Mouse (Mus musculus): Measurements from ENCODE around the gene Scaf11.

Scaf11 gene

GRCm38 (mm10) chr15:96396641-96397344, 63.9 kb downstream of the Scaf11 start:
- no peak for DNase-seq (ENCODE audit: low spot score in 2 of 2)

GRCm38 (mm10) chr15:96395071-96395470, 65.6 kb downstream of the Scaf11 start:
- DNase-seq (ENCODE audit: low spot score in 2 of 2) = no peak

GRCm38 (mm10) chr15:96392878-96393277, 67.8 kb downstream of the Scaf11 start:
- DNase-seq (ENCODE audit: low spot score in 2 of 2) = no peak

DNA sequence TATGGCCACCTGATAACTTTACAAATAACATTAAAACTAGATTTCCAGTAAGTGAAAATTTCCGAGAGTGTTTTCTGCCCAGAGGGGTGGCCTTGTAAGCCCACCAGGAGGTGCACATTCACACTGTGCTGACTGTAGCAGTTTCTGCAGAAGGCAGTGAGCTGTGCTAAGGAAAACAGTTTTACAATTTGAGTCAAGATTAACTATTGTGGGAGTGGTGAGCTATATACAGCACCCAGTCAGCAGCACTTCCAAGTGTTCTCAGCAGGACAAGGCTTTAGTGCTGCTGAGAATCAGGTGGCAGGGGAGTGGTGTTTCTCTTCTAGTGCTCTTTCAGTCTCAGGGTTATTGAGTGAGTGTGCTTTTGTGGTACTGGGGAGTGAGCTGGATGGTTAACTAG, 72.1 kb downstream of the Scaf11 start:
- DNase-seq (ENCODE audit: low spot score in 2 of 2) = no peak

DNA sequence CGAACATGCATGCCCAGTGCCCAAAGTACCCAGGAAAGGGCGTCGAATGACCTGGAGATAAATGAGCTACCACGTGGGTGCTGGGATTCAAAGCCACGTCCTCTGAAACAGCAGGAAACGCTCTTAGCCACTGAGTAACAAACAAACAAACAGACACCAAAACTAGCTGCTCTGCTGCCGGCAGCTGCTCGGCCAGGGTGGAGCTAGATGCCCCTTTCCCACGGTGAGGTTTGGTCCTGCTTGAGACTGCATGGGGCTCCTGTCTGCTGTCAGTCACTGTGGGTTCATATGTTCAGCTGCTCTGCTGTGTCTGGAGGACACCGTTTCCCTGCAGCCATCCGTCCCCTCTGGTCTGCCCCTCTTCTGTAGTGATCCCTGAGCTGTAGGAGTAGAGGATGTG, 78.4 kb downstream of the Scaf11 start:
- DNase-seq (ENCODE audit: low spot score in 2 of 2) = no peak

DNA sequence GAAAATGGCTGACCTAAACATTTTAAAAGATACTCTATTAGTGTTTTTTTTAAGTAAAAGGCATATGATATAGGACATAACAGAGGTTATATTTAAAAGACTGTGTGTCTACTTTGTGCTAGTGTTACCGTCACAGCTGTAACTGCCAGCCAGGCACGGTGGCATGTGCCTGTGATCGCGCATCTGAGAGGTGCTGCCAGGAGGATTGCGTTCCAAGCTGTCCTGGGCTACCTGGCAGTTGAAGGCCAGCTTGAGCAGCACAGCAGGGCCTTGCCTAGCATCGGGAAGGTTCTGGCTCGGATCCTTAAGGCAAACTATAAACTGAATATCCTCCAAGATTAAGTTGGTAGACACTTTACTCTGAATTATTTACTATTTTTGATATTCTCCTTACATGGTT, 82.9 kb downstream of the Scaf11 start:
- no peak for DNase-seq (ENCODE audit: low spot score in 2 of 2)

GRCm38 (mm10) chr15:96377263-96377662, 83.4 kb downstream of the Scaf11 start:
- DNase-seq (ENCODE audit: low spot score in 2 of 2) = peak in 1 of 2 experiments; percentile 18

GRCm38 (mm10) chr15:96376214-96376613, 84.4 kb downstream of the Scaf11 start:
- DNase-seq (ENCODE audit: low spot score in 2 of 2) = no peak

GRCm38 (mm10) chr15:96373161-96373560, 87.5 kb downstream of the Scaf11 start:
- DNase-seq (ENCODE audit: low spot score in 2 of 2) = no peak

GRCm38 (mm10) chr15:96372628-96373027, 88.0 kb downstream of the Scaf11 start:
- no peak for DNase-seq (ENCODE audit: low spot score in 2 of 2)

GRCm38 (mm10) chr15:96371311-96371710, 89.3 kb downstream of the Scaf11 start:
- no peak for DNase-seq (ENCODE audit: low spot score in 2 of 2)

DNA sequence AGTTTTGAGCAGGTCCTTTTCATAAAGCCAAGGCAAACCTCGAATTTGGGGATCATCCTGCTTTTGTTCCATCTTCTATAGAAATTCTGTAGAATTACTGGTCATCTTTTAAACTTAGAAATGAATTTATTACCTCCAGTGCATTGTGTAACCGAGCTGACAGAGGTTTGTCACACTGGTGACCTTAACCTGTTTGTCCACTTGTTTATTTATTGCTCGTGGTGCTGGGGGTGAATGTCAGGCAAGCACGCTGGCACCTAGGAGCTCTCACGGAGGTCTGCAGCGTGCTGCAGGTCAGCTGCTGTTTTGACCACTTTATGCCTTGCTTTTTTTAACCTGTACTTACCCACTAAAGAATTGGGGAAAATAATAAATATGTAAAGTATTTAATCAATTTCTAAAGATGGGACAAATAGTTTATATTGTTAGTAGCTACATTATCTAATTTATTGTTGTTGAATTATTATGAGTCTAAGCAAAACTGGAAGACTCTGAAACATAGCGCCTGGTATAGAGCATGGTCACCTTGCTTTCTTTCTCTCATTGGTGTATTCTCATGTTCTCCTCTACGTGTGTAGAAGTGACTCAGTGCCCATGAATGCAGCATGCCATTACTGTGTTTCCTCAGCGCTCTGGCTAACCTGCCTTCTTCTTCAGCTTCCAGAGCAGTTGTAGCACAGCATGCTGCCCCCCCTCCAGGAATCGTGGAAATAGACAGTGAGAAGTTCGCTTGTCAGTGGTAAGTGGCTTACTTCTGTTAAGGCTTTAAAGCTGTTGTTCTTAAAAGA, 94.3 kb downstream of the Scaf11 start:
- DNase-seq (ENCODE audit: low spot score in 2 of 2) = no peak

DNA sequence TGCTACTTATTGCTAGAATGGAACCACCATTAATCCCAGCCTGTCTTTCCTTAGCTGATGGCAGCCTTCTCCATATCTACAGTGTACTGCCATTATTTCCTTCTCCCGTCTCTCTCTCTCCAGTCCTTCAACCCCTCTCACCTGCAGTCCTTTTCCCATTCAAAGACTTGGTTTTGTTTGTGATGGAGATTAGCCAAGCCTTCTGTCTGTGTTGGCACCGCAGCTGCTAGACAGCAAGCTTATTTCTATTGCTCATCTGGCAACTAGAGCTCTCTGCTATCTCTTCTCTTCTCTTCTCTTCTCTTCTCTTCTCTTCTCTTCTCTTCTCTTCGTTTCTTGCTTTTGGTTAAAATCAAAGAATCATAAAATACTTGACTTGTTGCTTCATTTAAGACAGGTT, 95.3 kb downstream of the Scaf11 start:
- no peak for DNase-seq (ENCODE audit: low spot score in 2 of 2)

Data from cerebellum, postnatal 4 days (tissue).